Mouse (Mus musculus) megakaryocyte, embryonic 14.5 days (primary cell): ENCODE measurements around the gene Bcas3. TPM values are rescaled to one million over a fixed set of nuclear protein-coding genes. Genes with fewer than 3 reads are reported as not detected.
A peak's percentile ranks its signal among the peaks of the same experiment; 100 is the strongest.

Source experiments
- H3K27me3 ChIP-seq: replicated peaks from 2 replicates; pipeline ENCODE3; 2012; ENCODE audit warnings: inconsistent platforms
- H3K36me3 ChIP-seq: replicated peaks from 2 replicates; pipeline ENCODE3; 2012; ENCODE audit warnings: low read length, inconsistent platforms, mixed read lengths
- H3K4me1 ChIP-seq: 2 replicates; pipeline ENCODE4 v1.6.1; 2012; ENCODE audit warnings: inconsistent platforms
- H3K4me3 ChIP-seq: replicated peaks from 2 replicates; pipeline ENCODE3; 2012; ENCODE audit warnings: moderate library complexity, mild to moderate bottlenecking, inconsistent platforms
- H3K9me3 ChIP-seq: 2 replicates; pipeline ENCODE4 v1.6.1; 2012; ENCODE audit warnings: inconsistent platforms
- FLI1 ChIP-seq: IDR thresholded peaks from 2 replicates; pipeline ENCODE4 v1.6.1; 2012; ENCODE audit warnings: low read length, inconsistent platforms, mixed read lengths
- GATA1 ChIP-seq: IDR thresholded peaks from 3 replicates; pipeline ENCODE4 v1.6.1; 2012; ENCODE audit warnings: mixed read lengths, low read length, inconsistent platforms, borderline replicate concordance
- polyA plus RNA-seq: library from polyadenylated mRNA; stranded (reverse); fragments of >175 nt; gene quantifications from 2 replicates; pipeline ENCODE4 v1.2.3, GENCODE M21; 2012; ENCODE audit warnings: low replicate concordance; ENCODE audit not compliant: insufficient read depth

Bcas3 gene
- polyA plus RNA-seq, 1 experiment, result 212 TPM

DNA sequence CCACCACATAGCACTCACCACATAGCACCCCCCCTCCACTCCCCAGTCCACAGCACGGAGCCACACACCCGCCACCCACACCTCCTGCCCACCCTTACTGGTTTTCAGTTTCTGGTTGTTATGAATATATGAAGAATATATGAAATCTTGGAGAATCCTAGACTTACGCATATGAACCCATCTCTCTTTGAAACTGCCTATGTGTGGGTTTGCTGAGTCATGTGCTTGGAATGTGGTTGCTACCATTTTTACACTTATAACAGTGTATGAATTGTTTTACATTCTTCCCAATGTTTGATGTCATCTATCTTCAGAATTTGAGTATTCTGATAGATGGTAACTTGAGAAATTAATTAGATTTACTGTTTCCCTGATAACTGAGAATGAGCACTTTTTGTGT is 26.1 kb downstream of the Bcas3 start:
- TF ChIP-seq FLI1, result no peak
- no peak for TF ChIP-seq GATA1

DNA sequence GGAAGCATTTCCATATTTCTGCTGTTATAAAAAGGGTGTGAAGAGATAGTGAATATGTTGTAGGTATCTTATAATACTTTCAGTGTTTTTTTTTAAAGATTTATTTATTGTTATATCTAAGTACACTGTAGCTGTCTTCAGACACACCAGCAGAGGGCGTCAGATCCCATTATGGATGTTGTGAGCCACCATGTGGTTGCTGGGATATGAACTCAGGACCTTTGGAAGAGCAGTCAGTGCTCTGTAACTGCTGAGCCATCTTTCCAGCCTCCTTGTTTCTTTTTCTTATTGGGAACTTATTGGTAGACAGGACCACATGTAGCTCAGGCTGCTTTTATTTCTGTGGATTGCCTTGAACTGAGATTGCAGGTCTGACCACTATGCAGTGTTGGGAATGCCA is 27.1 kb downstream of the Bcas3 start:
- H3K9me3 ChIP-seq, result no peaks in the 10 kb centered on the region
- TF ChIP-seq FLI1, result no peak
- peaks cover 39% of the 10 kb centered on the region for H3K4me1 ChIP-seq
- H3K36me3 ChIP-seq, result peaks cover 13% of the 10 kb centered on the region
- H3K27me3 ChIP-seq, result no peaks in the 10 kb centered on the region
- H3K4me3 ChIP-seq, result no peak overlapping the region

More for the DNA sequence above, 26.1 kb downstream of the Bcas3 start:
- peaks cover 33% of the 10 kb centered on the region for H3K4me1 ChIP-seq
- H3K4me3 ChIP-seq, result no peak overlapping the region
- no peaks in the 10 kb centered on the region for H3K27me3 ChIP-seq
- H3K9me3 ChIP-seq, result no peaks in the 10 kb centered on the region
- peaks cover 17% of the 10 kb centered on the region for H3K36me3 ChIP-seq

DNA sequence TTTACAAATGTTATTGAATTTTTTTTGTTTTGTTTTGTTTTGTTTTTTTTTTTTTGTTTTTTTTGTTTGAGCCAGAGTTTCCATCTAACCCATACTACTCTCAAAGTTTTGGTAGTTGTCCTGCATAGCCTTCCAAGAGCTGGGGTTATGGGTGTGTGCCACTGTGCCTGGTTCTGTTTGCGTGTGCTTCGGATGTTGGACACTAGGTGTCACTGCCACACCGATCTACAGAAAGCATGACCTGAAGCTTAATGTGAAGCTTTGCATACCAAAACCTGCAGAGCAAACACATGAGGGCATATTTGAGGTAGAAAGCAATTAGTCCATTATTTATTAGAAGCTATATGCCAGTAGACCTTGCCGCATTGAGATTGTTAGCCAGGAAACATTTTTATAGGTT is 29.1 kb downstream of the Bcas3 start:
- TF ChIP-seq GATA1 (no peak), FLI1 (no peak)
- Histone ChIP-seq H3K36me3 (peaks cover 8% of the 10 kb centered on the region), H3K9me3 (no peaks in the 10 kb centered on the region), H3K4me1 (peaks cover 34% of the 10 kb centered on the region), H3K4me3 (no peak overlapping the region), H3K27me3 (no peaks in the 10 kb centered on the region)

DNA sequence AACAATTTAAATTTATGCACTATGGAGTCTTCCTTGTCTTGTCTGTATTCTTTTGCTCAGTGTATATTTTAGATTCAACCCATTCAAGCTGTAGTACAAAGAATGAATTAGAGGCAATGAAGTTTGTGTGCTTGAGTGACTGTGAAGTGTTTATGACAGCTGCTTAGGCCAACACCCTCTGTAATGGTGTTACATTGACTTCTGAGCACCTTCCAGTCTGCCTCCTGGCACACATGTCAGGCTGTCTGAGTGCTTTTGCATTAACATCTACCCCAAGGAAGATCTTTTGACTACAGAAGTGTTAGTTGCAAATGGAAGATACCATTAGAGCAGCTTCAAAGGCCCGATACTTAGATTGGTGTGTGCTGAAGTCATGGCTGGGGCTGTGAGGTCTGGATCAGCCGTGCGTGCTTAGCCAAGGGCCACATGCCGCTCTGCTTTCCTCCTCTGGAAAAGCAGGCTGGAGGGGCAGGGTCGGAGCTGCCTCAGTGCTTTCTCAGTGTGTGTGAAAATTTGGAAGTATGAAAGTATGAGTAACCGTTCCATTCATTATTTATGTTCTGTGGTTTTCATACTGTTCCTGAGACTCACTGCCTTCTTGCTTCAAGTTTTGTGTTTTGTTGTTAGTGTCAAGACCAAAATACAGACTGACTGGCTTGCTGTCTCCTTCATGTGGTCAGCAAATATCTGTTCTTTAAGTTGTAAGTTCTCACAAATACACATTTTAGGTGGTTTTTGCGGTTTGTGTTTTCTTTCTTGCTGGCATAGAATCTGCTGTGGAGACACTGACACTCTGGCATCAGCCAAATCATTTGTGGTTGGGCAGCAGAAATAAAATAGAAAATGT is 31.2 kb downstream of the Bcas3 start:
- peaks cover 3% of the 10 kb centered on the region for H3K36me3 ChIP-seq
- H3K9me3 ChIP-seq, result no peaks in the 10 kb centered on the region
- H3K4me1 ChIP-seq, result peaks cover 26% of the 10 kb centered on the region
- H3K4me3 ChIP-seq, result no peak overlapping the region
- TF ChIP-seq GATA1 (no peak), FLI1 (no peak)
- H3K27me3 ChIP-seq, result no peaks in the 10 kb centered on the region

DNA sequence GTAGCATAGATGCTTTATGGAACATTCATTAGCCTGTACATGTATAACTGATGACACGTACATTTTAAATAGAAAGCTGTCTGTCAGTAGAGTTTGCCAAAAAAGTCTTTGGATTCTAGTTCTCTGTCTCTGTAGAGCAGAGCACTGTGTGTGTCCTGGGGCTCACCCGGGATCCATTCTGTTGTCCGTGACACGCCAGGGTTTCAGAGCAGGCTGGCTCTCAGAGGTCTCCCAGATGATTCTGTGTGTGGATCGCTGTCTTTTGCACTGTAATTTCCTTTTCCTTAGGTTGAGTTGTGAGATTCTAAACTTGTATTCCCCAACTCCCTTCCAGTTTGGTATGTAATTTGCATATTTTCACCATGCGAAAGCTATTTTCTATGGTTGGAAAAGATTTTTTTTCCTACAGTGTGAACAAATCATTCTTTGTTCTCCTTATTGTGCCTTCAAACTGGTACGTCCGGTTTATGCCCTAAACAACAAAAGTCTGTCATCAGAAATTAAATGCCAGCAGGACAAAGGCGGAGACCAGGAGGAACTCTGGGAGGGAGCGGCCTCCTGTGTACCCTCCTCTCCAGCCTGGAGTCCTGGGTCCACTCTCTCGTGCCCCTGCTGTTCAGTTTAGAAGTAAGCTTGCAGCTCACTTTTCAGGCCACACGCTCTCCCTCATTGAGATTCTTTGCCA is 39.4 kb downstream of the Bcas3 start:
- Histone ChIP-seq H3K4me3 (no peak overlapping the region), H3K36me3 (peaks cover 3% of the 10 kb centered on the region), H3K4me1 (peaks cover 7% of the 10 kb centered on the region; the same call in 1 of the 2 replicates), H3K9me3 (no peaks in the 10 kb centered on the region), H3K27me3 (no peaks in the 10 kb centered on the region)
- TF ChIP-seq FLI1 (no peak), GATA1 (no peak)

DNA sequence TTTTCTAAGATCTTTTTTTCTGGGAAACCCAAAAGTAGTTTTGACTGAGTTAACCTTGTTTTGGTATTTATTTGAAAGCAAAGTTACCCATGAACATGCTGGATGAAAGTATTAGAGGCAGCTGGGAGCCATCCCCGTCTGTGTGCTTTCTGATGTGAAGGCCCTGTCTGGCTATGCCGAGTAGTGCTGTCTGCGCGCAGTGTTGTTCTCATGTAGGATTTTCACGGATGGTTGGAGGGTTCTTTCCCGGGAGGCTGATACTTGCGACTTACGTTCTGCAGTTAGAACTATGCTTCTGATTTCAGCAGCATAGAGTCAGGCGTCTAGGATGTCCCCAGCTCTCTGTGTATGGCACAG is 39.9 kb downstream of the Bcas3 start:
- TF ChIP-seq FLI1 (no peak), GATA1 (no peak)
- no peak overlapping the region for H3K4me3 ChIP-seq
- no peaks in the 10 kb centered on the region for H3K9me3 ChIP-seq
- no peaks in the 10 kb centered on the region for H3K27me3 ChIP-seq
- peaks cover 3% of the 10 kb centered on the region for H3K36me3 ChIP-seq
- H3K4me1 ChIP-seq, result peaks cover 7% of the 10 kb centered on the region; the same call in 1 of the 2 replicates

DNA sequence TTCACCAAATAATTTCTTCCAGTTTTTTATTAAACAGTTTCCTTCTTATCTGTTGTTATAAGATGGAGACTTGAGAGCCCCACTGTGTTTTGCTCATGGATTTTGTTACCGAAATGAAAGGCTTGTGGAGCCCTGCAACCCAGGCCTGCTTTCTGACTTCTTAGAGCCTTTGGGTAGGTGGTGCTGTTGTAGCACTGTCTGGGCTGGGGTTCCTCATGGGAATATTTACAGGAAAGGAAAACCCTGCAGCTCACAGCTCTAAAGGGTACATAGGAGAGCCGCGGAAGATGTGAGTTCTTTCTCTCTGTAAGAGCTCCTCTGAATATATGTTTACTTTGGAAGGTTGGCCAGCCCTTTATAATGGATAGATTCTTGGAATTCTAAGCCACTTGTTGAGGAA is 41.0 kb downstream of the Bcas3 start:
- Histone ChIP-seq H3K4me3 (no peak overlapping the region), H3K36me3 (peaks cover 7% of the 10 kb centered on the region), H3K4me1 (peaks cover 7% of the 10 kb centered on the region; the same call in 1 of the 2 replicates), H3K9me3 (no peaks in the 10 kb centered on the region), H3K27me3 (no peaks in the 10 kb centered on the region)
- TF ChIP-seq GATA1, result no peak
- TF ChIP-seq FLI1, result no peak

DNA sequence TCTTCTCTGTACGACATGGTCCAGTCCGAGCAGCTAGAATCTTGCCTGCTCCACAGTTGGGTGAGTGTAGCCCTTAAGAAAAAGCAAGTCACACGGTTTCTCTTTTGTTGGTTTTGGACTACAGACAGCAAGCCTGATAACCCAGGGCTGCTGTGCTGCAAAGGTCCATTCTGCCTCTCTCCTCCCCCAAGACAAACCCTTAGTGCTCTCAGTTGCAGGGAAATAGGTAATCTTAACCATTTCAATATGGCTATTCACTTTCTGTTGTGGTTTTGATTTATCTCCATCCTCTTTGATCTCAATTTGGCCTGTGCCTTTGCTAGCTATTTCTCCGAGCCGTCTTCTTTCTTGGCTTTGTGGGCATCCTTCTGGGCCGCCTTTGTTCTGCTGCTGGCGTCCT is 42.4 kb downstream of the Bcas3 start:
- TF ChIP-seq GATA1 (no peak), FLI1 (no peak)
- no peaks in the 10 kb centered on the region for H3K9me3 ChIP-seq
- no peaks in the 10 kb centered on the region for H3K27me3 ChIP-seq
- H3K36me3 ChIP-seq, result peaks cover 7% of the 10 kb centered on the region
- H3K4me3 ChIP-seq, result no peak overlapping the region
- peaks cover 7% of the 10 kb centered on the region; the same call in 1 of the 2 replicates for H3K4me1 ChIP-seq

DNA sequence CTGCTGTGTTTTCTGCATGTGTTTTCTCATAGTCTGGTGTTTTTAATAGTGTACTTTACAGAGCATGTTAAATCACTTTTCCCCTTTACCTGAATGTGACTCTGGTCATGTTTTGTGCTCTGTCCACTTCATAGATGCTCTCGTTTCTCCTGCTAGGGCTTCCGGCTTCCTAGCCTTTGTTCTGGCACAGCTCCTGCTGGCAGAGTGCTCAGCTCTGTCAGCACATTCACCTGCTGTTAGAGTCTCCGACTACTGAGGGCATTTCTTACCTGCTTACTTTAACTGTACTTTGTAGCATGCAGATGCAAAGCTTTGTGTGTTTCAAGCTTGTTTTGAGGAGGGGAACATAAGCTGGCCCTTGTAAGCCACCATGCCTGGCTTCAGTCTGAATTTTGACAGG is 53.6 kb downstream of the Bcas3 start:
- Histone ChIP-seq H3K4me3 (no peak overlapping the region), H3K27me3 (no peaks in the 10 kb centered on the region), H3K9me3 (no peaks in the 10 kb centered on the region), H3K36me3 (peaks cover 2% of the 10 kb centered on the region), H3K4me1 (peaks cover 32% of the 10 kb centered on the region)
- no peak for TF ChIP-seq GATA1
- TF ChIP-seq FLI1, result no peak

DNA sequence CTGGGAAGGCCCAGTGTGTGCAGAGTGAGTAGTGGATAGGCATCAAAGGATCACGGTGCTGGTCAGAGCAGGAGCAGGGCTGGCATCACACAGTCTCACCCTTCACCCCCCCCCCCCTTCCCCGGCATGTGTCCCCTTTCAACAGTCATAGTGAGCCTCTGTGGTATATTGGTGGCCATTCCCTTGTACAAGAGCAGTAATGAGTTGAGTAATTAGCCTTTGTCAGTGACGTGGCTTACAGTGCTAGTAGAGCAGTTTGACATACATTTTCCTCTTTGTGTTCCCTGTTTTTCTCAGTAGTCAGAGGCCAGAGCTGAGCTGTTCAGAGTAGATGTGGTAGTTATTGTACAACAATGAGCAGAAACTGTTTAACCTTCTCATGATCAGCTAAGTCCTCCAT is 54.7 kb downstream of the Bcas3 start:
- H3K9me3 ChIP-seq, result no peaks in the 10 kb centered on the region
- H3K36me3 ChIP-seq, result peaks cover 2% of the 10 kb centered on the region
- TF ChIP-seq FLI1, result no peak
- TF ChIP-seq GATA1, result no peak
- no peaks in the 10 kb centered on the region for H3K27me3 ChIP-seq
- H3K4me1 ChIP-seq, result peaks cover 32% of the 10 kb centered on the region
- H3K4me3 ChIP-seq, result peak overlapping the region; percentile 25
